Mouse (Mus musculus) right cerebral cortex, adult 18-20 months (tissue): ENCODE results near the gene Pdgfa.

Experiments used
- DNase-seq: peaks from one replicate; pipeline ENCODE4 v3.0.0; 2022; ENCODE audit warnings: mixed read lengths

Pdgfa gene

DNA sequence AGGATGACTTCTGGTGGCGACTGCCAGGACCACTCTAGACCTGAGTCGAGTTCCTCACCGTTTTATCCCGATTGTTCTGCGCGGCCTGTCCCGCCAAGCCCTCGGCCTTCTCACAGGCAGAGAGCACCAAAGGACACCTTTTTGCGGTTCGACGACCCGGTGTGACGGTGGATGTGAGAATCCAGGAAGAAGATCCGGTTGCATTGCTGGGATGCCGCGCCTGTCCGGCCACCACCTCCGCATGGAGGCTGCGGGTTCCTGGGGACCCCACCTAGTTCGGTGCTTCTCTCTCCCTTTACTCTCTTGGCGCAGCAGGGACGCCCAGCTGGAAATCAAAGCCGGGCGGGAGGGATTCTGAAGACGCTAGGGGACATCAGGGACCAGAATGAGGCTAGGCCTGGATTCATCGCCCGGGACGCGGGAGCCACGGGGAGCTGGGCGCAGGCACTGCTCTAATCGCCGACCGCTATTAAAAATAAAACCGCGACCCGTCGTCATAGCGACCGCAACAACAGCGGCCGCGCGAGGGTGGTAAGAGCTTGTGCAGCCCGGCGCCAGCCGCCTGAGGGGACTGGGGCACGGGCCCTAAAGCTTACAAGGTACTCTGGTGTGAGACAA lies at the start of gene Pdgfa:
Gene Pdgfa (minus strand): TSS at position 200 of the 618 bp plus-strand sequence.
- peak; percentile 49 for DNase-seq

GRCm38 (mm10) chr5:139046636-139047035 lies 49.5 kb upstream of the Pdgfa start:
- DNase-seq: no peak

DNA sequence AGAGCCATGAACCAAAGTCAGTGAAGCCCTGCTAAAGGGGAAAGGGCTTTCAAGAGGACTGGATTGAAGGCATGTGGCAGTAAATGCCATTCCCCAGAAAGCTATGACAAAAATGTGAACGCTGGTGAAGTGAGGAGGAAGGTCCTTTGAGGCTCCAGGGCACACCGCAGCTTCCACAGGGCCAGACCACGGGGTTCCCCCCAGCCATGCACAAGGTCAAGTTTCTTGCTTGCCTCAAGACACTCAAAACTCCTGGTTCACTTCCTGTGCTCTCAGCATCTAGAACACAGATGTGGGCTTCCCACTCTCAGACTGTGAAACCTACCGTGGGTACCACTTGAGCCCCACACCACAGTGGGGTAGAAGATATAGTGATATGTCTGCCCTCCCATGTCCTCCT lies 46.4 kb upstream of the Pdgfa start:
- DNase-seq: no peak

- no peak for DNase-seq
Observed at GRCm38 (mm10) chr5:139042299-139042698, 45.1 kb upstream of the Pdgfa start.

DNA sequence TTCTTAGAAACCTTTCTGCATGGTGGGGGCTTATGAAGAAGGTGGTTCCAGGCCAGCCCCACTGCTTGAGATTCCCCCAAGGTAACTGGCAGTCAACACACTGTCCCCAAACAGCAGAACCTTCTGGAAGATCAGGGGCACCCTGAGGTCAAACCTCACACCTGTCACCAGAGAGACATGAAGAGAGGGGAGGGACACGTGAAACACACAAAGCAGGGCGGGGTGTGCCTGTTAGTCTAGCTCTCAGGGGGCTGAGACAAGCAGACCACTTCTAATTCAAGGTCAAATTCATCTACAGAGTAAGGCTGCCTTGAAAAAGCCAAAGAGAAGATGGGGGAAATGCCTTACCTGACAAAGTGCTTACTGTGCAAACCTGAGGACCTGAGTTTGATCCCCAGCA lies 38.0 kb upstream of the Pdgfa start:
- DNase-seq: no peak

DNA sequence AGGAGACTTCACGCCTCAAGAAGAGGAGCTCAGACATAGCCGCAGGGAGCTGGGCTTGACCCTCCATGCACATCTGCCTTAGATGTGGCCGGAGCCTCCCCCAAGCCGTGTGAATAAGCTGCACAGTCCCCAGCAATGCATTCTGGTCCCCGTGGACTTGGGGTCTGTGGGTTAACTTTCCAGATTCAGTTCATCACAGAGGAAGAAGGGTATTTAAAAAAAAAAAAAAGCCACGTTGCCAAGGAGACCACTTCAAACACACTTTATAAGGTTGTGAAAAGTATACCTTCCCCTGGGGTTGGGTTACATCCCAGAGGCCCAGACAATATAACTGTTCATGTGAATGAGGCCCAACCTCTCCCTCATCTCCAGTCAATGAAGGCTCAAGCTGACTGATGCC lies 37.6 kb upstream of the Pdgfa start:
- no peak for DNase-seq

DNA sequence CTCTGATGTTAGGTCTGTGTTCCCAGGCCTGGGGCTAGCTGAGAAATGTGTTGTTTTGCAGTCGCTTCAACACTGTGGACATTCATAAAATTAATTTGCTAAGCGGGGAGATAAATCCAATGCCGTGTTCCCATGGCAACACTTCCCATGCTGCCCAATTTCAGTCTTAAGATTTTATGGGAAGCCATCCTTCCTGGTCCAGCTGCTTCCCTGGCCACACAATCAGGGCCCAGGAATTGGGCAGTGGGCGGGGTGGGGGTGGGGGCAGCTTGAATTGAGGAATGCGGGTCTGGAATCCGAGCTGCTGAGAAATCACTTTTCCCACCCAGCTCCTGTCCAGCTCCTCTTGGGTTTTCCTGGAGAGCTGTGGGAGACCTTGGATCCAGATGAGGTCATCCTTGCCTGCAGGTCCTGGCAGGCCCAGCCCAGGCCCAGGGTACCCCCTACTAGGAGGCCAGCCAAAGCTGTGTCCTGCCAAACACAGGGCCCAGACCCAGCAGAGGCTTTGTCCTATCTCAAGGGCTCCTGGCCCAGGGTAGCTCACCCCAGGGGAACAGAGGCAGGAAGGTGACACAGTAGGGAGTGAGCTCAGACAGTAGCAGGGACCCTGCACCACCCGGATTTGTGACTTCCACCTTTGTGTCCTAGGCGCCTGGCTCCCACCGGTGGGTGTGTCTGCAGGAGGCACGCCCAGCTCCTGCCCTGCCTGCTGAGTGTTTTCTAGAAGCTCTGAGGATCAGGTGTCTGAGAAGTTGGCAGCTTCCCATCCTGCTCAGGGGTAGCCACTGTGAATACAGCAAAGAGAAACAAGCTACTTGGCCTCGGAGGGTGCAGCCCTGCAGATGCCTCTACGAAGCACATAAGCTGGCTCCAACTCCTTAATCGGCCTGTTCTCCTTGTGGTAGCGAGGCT lies 36.5 kb upstream of the Pdgfa start:
- DNase-seq: no peak

- DNase-seq: no peak
Observed at GRCm38 (mm10) chr5:139027603-139028002, 30.4 kb upstream of the Pdgfa start.

GRCm38 (mm10) chr5:139024351-139025105 lies 27.4 kb upstream of the Pdgfa start:
- no peak for DNase-seq

DNA sequence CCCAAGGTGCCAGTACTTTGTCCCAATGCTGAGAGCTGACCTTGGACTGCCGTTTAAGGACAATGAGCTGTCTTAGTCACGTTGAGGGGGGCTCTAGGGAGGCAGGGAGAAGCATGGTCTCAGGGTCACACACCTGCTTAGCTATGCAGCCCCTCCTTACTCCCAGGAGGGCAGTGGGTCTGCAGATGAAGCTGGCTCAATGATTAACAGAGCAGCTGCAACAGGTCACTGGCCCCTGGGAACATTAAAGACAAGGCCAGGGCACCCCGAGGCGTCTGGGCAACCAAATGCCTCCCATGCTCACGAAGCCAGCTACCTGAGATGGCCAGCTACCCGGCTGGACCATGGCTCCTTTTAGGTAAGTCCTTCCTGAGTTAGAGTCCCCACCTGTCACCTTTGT lies 23.4 kb upstream of the Pdgfa start:
- no peak for DNase-seq

DNA sequence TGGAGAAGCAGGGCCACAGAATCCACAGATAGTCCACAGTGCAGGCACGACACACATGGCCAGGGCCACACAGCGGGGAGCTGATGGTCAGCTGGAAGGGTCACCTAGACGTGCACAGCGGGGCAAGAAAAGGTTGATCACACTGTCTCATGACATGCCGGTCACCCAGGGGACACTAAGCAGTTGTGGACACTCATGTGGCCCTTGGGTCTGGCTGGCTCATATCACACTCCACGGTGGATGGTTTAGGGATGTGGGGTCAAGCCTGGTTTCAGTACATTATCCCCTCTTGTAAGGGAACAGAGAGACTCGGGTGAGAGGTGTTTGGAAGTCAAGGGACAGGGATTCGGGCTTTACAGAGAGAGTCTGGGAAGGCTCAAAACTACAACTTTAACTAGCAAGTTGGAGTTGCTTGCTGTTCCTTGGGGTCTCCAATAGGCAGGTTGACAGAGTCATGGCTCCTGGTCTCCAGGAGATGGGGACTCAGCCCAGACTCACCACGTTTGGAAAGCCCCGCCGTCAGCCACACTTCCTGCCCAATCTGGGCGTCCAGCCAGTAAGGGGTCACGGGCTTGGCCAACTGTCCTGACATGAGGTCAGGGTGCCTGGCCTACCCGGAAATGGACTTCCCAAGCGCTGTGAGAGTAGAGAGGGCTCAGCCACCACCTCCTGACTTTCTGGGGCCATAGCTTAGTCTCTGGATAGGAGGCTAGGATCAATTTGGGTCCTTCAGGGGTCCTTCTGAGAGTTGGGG lies 20.4 kb upstream of the Pdgfa start:
- DNase-seq: no peak

DNA sequence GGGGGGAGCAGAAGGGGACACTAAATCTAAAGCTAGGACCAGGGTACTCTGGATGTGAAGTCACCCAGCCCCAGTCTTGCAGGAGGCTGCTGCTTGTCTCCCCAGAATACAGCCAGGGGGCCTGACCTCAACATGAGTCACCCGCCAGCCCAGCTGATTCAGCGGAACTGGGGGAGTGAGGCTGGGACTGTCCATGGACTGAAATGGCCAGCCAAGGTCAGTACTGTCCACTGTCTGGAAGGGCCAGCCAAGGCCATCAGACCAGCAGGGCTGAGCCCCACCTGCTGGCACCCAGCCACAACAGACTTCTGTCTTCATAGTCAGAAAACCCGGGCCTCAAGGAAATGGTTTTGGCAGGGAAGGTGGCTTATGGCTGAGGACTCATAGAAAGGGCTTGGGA lies 17.9 kb upstream of the Pdgfa start:
- DNase-seq: no peak

GRCm38 (mm10) chr5:139010649-139011048 lies 13.5 kb upstream of the Pdgfa start:
- no peak for DNase-seq

DNA sequence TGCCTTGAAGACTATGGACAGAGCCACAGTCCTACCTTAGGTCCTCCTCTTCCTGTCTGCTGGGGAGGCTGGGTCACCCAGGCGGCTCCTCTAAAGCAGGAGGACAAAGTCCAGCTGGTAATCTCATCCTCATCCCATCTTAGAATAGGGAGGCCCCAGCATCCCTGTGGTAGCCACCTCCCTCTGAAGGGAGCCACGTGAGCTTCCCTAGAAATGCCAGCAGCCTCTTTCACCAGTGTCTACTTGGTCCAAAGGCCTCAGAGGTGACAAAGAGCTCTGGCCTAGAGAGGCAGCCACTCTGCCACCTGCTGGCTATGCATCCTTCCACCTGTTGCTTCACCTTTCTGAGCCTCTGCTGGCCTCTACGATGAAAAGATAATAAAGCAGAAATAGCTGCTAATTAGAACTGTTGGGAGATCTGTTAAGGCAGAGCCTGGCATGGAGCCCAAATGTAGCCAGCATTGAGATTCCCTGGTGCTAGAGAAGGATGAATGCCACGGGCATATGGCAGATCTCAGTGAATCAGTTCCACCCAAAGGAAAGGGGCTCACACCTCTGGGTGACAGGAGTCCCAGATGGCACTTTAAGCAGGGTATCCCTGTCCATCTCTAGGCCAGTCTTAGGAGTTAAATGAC lies 10.1 kb upstream of the Pdgfa start:
- no peak for DNase-seq

DNA sequence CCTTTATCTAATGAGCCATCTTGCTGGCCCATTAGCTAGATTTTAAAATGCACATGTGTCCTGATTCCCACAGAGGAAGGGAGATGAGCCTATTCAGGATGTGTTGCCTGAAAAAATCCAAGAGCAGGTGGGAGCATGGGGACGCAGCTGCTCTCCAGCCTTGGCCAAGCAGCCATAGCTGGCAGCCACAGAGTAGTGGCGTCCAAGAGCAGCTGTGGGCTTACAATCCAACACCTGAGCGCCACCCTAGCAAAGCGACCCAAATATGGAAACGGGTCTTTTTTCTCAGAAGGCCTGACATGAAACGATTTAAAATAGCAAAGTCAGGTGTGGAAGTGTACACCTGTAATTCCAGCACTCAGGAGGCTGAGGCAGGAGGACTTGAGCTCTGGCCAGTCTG lies 7.4 kb upstream of the Pdgfa start:
- DNase-seq: no peak

- DNase-seq: no peak
Observed at GRCm38 (mm10) chr5:138999716-139000115, 2.5 kb upstream of the Pdgfa start.

GRCm38 (mm10) chr5:138997936-138998580 lies 888 bp upstream of the Pdgfa start:
- peak; percentile 61 for DNase-seq

DNA sequence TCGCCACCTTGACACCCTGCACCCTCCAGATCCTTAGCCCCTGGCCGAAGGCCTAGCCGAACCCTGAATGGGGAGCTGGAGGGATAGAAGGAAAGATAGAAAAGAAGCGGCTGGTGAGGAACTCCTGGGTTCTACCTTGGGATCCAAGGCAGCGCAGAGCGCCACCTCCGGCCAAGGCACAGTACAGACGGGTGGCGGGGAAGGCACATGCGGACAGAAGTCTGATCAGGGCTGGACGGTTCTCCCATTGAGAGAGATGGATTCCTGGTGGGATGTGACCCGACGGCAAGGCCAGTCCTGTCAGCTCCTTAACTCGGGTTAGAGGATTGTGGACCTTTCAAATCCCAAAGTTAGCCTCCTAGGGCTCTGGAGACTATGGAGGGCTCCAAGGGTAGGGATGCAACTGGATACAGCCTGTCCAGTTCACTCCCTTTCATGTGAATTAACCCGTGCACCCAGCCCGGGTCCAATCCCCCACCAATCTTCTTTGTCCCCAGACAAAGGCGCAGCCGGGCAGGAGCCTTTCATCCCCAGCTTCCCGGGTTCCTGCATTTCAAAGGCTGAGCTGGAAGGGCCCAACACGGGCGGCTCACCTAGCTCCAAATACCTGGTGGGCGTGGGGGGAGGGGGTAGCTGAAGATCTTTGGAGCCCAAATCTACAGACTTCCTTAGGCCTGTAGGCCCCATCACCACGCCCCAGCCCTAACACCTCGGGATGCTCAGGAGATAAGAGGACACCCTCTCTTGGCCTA lies 672 bp downstream of the Pdgfa start:
- DNase-seq: peak; percentile 61

DNA sequence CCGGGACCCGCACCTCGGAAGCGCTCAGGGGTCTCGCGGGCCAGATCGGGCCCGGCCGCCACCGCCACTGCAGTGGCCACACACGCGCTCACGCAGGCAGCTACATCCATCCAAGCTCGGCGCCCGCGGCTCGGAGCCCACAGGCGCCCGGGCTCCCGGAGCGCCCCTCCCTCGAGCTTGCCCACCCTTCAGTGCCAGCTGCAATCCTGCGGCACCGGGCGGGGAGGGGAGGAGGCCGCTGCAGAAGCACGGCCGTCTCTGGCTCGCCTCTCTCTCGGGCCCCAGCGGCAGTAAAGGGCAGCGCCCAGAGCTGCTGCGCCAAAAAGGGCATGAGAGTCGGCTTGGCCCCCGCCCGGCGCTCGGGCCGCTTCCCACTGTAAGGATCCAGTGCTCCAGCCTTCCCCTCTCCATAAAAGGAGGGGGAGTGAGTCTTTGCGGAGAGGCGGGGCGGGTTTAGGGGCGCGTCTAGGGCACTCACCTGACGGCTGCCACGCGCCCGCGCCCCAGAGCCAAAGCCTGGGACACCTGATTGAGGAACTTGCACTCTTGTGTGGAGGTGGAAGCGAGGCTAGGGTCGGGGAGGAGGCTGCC lies 1.4 kb downstream of the Pdgfa start:
- peak; percentile 73 for DNase-seq
